Mouse (Mus musculus) cerebellum, postnatal 14 days (tissue): ENCODE measurements at regions not wholly inside any gene's neighbourhood (a gene's known extent, or its start where the extent isn't known, plus 50 kb on each side); places are given as distances from the start of the nearest gene placed in this dataset.

Source experiments
- DNase-seq, 2 experiments: peaks; one replicate each; pipeline ENCODE4 v3.0.0; 2021; ENCODE audit warnings: mixed read lengths in 2 of 2

GRCm38 (mm10) chr9:118416475-118416874, 61.5 kb upstream of the Eomes start:
- DNase-seq = no peak

- DNase-seq = no peak
Measured at GRCm38 (mm10) chr9:118424344-118424743, 53.7 kb upstream of the Eomes start.
